Mouse (Mus musculus) heart, postnatal 0 days (tissue): ENCODE measurements around the gene 1110059E24Rik.

ENCODE experiments used
- CTCF ChIP-seq: IDR thresholded peaks from 2 replicates; pipeline ENCODE4 v1.5.1; 2016; ENCODE audit warnings: antibody characterized with exemption, control low read depth, low read depth
- EP300 ChIP-seq: IDR thresholded peaks from 2 replicates; pipeline ENCODE4 v1.6.1; 2016; ENCODE audit warnings: antibody characterized with exemption, low read depth

DNA sequence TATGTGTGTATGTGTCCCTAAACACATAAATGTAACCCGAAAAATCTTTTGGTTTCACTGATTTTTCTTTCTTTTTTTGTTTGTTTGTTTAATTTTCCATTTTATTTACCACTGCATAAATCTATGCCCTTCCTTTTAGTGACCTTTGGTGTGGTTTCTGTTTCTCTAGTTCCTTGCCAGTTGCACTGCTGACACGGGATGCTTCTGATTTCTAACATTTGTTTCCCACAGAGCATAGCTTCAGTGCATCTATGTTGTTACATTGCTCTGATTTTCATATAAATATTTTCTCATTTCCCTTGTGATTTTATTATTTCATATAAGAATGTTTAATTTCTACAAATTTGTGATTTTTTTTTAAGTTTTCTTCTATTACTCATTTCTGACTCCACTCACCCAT lies 17.4 kb downstream of the 1110059E24Rik start:
- TF ChIP-seq CTCF (no peak), EP300 (no peak)
